Mouse (Mus musculus) heart, adult 2 months (tissue): Measurements from ENCODE around the gene Eps8. TPM values are rescaled to one million over a fixed set of nuclear protein-coding genes. Genes with fewer than 3 reads are reported as not detected.

ENCODE experiments used
- DNase-seq, 2 experiments: peaks; one replicate each; pipeline ENCODE4 v3.0.0; 2021
- H3K27ac ChIP-seq: fragments of 200-600 bp; 2 replicates; pipeline ENCODE4 v1.8.1; 2022
- H3K27me3 ChIP-seq: fragments of 200-500 bp; 2 replicates; pipeline ENCODE4 v1.6.1; 2012; ENCODE audit warnings: mild to moderate bottlenecking, low read length, inconsistent platforms, mixed read lengths; ENCODE audit not compliant: control insufficient read depth, insufficient read depth
- H3K36me3 ChIP-seq: fragments of 200-500 bp; 2 replicates; pipeline ENCODE4 v1.6.1; 2012; ENCODE audit warnings: low read length, inconsistent platforms; ENCODE audit not compliant: control insufficient read depth, insufficient read depth
- H3K4me1 ChIP-seq: fragments of 200-500 bp; 2 replicates; pipeline ENCODE4 v1.6.1; 2011; ENCODE audit warnings: low read length; ENCODE audit not compliant: control insufficient read depth, insufficient read depth
- H3K4me3 ChIP-seq: fragments of 200-600 bp; 2 replicates; pipeline ENCODE4 v1.8.1; 2022
- H3K79me2 ChIP-seq: fragments of 200-500 bp; replicated peaks from 2 replicates; pipeline ENCODE4 v1.6.1; 2012; ENCODE audit warnings: mild to moderate bottlenecking, inconsistent platforms, low read length, moderate library complexity, mixed read lengths; ENCODE audit not compliant: control insufficient read depth, insufficient read depth
- H3K9ac ChIP-seq: fragments of 200-500 bp; 2 replicates; pipeline ENCODE4 v1.6.1; 2012; ENCODE audit warnings: low read depth, mild to moderate bottlenecking, control low read depth, inconsistent platforms, low read length, mixed read lengths
- CTCF ChIP-seq: fragments of 200-600 bp; IDR thresholded peaks from 2 replicates; pipeline ENCODE4 v1.8.1; 2022; ENCODE audit warnings: antibody characterized with exemption, mild to moderate bottlenecking, moderate library complexity
- EP300 ChIP-seq: fragments of 200-500 bp; IDR thresholded peaks from 2 replicates; pipeline ENCODE4 v1.6.1; 2011; ENCODE audit warnings: low read depth, low read length, control low read depth; ENCODE audit not compliant: insufficient read depth
- POLR2A ChIP-seq: fragments of 200-500 bp; IDR thresholded peaks from 2 replicates; pipeline ENCODE4 v1.6.1; 2011; ENCODE audit warnings: mild to moderate bottlenecking, low read depth, low read length, control low read depth; ENCODE audit not compliant: insufficient read depth
- WGBS: fragments of 180-500 bp; shearing (Covaris S2); methylation state at CpG from one replicate; pipeline ENCODE4 v1.1.7; 2018; 5-methylcytosine and 5-hydroxymethylcytosine counted together
- intact Hi-C: fragments of 180-260 bp; cut with DNase I; formaldehyde crosslinking; loops from one replicate; pipeline ENCODE4 v1.15.1; 2025
- polyA plus RNA-seq: library from polyadenylated mRNA; depleted of rRNA; stranded (reverse); fragments of >200 nt; gene quantifications from 2 replicates; pipeline ENCODE4 v1.2.3, GENCODE M21; 2012
- total RNA-seq, 2 experiments: library from RNA; stranded (reverse); gene quantifications; 2 replicates each; pipeline ENCODE4 v1.2.3; 2021

Gene Eps8
- total and polyA plus RNA-seq, 3 experiments: 6.7 to 12.2 (median 11.6) TPM

DNA sequence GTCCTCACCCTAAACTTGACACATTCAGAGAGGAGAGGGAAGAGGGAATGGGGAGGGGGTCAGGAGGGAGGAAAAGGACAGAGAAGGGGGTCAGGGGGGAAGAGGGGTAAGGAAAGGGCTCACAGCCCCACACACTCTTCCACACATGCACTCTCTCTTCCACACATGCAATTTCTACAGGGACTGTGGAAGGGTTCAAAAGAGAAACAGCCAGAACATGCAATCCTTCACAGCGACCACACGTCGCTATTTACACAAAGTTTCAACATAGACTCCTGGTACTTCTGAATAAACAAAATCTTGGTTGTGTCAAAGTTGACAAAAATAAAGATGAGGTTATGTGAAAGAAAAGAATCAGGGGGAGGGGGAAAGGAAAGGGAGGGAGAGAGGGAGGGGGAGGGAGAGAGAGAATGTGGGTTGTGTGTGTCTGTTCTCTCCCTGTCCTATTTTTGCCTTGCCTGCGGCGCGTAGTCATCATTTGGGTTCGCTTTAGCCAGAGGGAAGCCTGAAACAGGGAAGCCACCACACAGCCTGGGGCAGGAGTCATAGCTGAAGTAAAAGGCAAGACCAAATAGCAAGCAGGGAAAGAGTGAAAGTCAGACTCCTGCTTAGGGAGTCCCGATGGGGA is 157.4 kb downstream of the Eps8 start:
- Histone ChIP-seq H3K27me3 (no peaks in the 10 kb centered on the region), H3K9ac (no peak overlapping the region), H3K4me3 (no peak overlapping the region), H3K4me1 (peaks cover 5% of the 10 kb centered on the region), H3K27ac (peak overlapping the region; percentile 23; the same call in 1 of the 2 replicates), H3K79me2 (no peaks in the 10 kb centered on the region), H3K36me3 (peaks cover 2% of the 10 kb centered on the region)
- WGBS: 72% methylated on average over 8 of the region's 8 CpGs
- DNase-seq: no peak
- intact Hi-C loops: no loop called here
- TF ChIP-seq EP300 (no peak), CTCF (no peak), POLR2A (no peak)

DNA sequence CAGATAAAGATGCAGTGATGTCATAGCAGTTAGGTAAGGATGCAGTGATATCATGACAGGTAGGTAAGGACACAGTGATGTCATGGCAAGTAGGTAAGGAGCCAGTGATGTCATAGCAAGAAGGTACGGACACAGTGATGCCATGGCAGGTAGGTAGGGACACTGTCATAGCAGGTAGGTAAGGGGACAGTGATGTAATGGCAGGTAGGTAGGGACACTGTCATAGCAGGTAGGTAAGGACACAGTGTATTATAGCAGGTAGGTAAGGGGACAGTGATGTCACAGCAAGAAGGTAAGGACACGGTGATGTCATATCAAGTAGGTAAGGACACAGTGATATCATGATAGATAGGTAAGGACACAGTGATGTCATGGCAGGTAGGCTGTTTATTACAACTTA is 158.1 kb downstream of the Eps8 start:
- H3K4me1 ChIP-seq: peaks cover 6% of the 10 kb centered on the region
- H3K36me3 ChIP-seq: peaks cover 2% of the 10 kb centered on the region
- no peak overlapping the region for H3K27ac ChIP-seq
- DNase-seq: no peak
- intact Hi-C loops: no loop called here
- H3K27me3 ChIP-seq: no peaks in the 10 kb centered on the region
- H3K79me2 ChIP-seq: no peaks in the 10 kb centered on the region
- no peak overlapping the region for H3K9ac ChIP-seq
- WGBS: 98% methylated on average over 2 of the region's 2 CpGs
- TF ChIP-seq CTCF (no peak), POLR2A (no peak), EP300 (no peak)
- no peak overlapping the region for H3K4me3 ChIP-seq

DNA sequence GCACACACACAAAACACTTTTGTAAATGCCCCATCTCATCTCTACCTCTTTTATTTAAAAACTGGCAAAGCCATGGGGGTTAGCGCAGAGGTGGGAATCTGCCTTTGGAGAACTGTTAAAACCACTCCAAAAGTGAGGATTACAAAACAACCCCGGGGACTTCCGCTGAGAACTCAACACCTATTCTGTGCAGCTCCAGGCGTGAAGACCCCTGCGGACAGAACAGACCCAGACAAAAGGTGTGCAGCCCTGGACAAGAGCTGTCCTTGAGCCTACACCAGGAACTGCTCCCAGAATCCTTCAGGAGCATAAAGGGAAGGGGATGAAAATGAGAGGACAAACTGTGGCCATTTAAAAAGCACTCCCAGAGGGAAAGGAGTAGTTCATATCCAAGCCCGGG is 159.4 kb downstream of the Eps8 start:
- H3K36me3 ChIP-seq: peaks cover 2% of the 10 kb centered on the region
- intact Hi-C loops: no loop called here
- TF ChIP-seq CTCF (no peak), POLR2A (no peak), EP300 (no peak)
- H3K79me2 ChIP-seq: no peaks in the 10 kb centered on the region
- DNase-seq: no peak
- no peak overlapping the region for H3K9ac ChIP-seq
- no peaks in the 10 kb centered on the region for H3K27me3 ChIP-seq
- no peak overlapping the region for H3K4me3 ChIP-seq
- H3K27ac ChIP-seq: no peak overlapping the region
- H3K4me1 ChIP-seq: peaks cover 6% of the 10 kb centered on the region
- WGBS: 77% methylated on average over 6 of the region's 6 CpGs

DNA sequence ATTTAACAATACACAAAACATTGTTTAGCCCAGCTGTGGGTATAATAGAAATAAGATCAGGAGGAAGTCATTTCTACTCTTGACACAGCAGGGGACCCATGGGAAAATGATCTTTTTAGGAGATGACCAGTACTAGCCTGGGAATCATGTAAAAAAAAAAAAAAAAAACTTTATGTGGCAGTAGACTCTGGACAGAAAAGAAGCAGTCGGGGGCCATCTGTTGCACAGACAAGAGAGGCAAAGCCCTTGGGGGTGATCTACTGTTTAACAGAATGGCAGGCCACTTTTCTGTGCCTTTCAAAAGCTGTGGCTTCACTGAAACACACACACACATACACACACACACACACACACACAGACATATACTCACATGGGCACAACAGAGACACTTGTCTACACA is 159.9 kb downstream of the Eps8 start:
- intact Hi-C loops: no loop called here
- no peak overlapping the region for H3K4me3 ChIP-seq
- H3K36me3 ChIP-seq: peaks cover 2% of the 10 kb centered on the region
- no peak for DNase-seq
- H3K79me2 ChIP-seq: no peaks in the 10 kb centered on the region
- H3K4me1 ChIP-seq: peaks cover 6% of the 10 kb centered on the region
- H3K27ac ChIP-seq: no peak overlapping the region
- no peak overlapping the region for H3K9ac ChIP-seq
- WGBS: 67% methylated on average over 1 of the region's 1 CpGs
- H3K27me3 ChIP-seq: no peaks in the 10 kb centered on the region
- TF ChIP-seq EP300 (no peak), CTCF (no peak), POLR2A (no peak)

DNA sequence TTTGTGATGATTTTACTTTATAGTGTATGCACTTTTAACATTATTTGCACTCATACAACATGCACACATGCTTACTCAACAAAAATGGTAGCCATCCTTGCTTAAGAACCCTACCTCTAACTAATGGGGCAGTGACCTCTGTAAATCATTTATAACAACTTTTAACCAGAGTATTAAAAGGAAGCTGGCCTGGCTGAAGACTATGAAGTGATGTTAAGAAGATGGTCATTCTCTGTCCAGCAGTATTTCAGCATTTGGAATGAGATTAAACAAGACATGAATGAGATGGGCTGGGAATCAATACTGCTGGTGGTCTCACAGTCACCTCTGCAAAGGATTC is 160.6 kb downstream of the Eps8 start:
- intact Hi-C loops: no loop called here
- DNase-seq: no peak
- Histone ChIP-seq H3K79me2 (no peaks in the 10 kb centered on the region), H3K27ac (no peak overlapping the region; the same call in 1 of the 2 replicates), H3K4me1 (peaks cover 6% of the 10 kb centered on the region), H3K36me3 (peaks cover 2% of the 10 kb centered on the region), H3K9ac (no peak overlapping the region), H3K4me3 (no peak overlapping the region), H3K27me3 (no peaks in the 10 kb centered on the region)
- TF ChIP-seq CTCF (no peak), EP300 (no peak), POLR2A (no peak)

DNA sequence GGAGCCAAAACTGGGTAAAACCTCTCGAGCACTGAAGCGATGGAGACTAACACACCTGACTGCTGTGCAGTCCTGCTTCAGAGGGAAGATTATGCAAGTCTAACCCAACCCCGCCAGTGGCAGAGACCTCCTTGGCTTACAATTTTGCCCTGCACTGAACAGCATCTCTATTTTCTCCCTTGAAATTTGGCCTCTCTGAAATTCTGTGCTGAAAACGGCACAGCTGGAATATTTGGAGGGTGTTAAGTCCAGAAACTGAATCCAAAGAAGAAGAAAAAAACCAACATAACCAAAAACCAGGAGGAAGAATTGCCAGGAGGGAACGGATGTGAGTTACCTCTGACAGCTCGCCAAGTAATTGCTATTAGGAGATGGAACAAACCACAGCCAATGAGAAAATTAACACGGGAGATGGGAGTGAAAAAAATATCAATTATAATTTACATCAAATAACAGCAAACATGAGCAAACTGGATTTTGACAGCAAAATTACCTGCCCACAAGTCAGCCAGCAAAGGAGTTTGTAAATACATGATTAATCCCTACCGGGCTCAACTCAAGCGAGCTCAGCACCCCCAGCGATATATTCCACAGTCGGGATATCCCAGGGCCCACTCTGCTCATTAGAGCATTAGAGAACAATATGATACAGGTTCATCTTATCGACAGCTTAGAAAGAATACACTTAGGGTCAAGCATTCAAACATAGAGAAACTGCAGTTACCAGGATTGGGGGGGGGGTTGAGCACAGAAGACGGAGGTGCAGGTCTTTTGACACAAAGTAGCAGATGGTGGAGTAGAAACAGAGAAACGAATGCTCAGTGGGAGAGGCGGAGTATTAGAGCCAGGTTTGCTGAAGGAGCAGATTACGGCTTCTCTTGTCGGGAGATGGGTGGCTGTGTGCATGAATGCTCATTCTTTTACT is 161.2 kb downstream of the Eps8 start:
- Histone ChIP-seq H3K36me3 (no peaks in the 10 kb centered on the region), H3K4me1 (peaks cover 6% of the 10 kb centered on the region), H3K4me3 (no peak overlapping the region), H3K79me2 (no peaks in the 10 kb centered on the region), H3K9ac (no peak overlapping the region), H3K27ac (peak overlapping the region; percentile 33), H3K27me3 (no peaks in the 10 kb centered on the region)
- intact Hi-C loops: no loop called here
- DNase-seq: peak in 1 of 2 experiments; percentile 20
- TF ChIP-seq CTCF (no peak), EP300 (no peak), POLR2A (no peak)
- 81% methylated on average over 17 of the region's 17 CpGs for WGBS
